Mouse (Mus musculus): ENCODE results near the gene Bmf.

Bmf gene

DNA sequence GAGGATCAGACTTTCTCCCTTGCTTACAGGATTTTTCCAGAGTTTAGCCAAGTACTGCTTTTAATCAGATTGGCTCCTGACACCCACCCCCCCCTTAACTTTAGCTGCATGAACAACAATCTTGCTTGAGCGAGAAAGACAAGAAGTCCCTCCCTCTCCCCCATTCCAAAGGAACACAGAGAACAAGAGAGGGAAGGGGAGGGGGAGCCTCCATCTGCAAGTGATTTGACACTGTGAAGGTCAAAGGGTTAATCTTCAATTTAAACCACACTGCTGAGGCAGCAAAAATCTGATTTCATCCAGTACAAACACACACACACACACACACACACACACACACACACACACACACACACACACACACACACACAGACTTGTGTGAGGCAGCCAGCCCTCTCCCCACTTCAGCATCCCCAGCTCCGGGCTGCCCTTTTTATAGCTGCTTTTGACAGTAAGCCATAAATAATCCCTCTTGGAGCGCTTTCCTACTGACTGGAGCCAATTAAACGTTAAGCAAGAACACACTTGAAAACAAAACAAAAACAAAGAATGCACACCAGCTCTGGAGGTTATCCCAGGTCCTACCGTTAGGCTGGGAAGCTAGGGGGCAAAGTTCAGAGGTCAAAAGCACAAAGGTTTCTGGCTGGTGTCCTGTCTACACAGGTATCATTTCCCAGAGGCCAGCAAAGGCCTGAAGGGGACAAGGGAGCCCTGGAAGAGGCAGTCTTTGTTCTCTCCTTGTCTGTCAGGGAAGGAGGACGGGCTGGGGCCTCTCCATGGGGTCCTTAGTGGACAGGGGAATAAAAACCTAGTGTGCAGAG, 16.4 kb downstream of the Bmf start:
- Histone ChIP-seq H3K4me1 (replicated peaks; ENCODE audit: low read depth, low read length) (peaks cover 79% of the 10 kb centered on the region), H3K9me3 (ENCODE audit: low read length) (no peaks in the 10 kb centered on the region), H3K4me3 (replicated peaks; ENCODE audit: low read length) (0 out of 2 replicates have a peak overlapping the region, but pooled peaks have one; percentile 39), H3K36me3 (ENCODE audit: insufficient read depth, low read length) (peaks cover 25% of the 10 kb centered on the region), H3K27me3 (ENCODE audit: insufficient read depth, low read length) (no peaks in the 10 kb centered on the region)
- no peak for TF ChIP-seq CTCF (conservative IDR thresholded peaks at IDR 0.05; ENCODE audit: low read length)
- no peak for TF ChIP-seq POU5F1 (IDR thresholded peaks at IDR 0.05; ENCODE audit: borderline replicate concordance, low read length)
- TF ChIP-seq NANOG (IDR thresholded peaks at IDR 0.05; ENCODE audit: borderline replicate concordance, low read length): no peak

DNA sequence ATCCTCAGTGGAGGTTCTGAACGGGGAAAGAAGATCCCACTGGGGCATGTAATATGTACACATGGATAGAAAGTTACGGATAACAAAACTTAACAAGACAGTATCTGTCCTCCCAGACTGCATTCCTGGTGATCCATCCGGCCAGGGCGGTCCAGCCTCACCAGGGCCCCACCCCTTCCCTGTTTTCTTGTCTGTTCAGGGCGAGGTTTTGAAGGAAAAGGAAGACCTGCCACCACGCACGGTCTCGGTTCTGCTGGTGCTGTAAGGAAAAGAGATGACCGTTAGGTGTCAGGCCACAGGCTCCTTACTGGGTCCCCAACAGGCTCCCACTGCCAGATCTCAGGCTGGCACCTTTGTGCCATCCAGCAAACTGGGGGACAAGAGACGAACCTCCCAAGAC, 17.1 kb downstream of the Bmf start:
- H3K4me3 ChIP-seq (replicated peaks; ENCODE audit: low read length): peak overlapping the region; percentile 39
- H3K9me3 ChIP-seq (ENCODE audit: low read length): no peaks in the 10 kb centered on the region
- peaks cover 25% of the 10 kb centered on the region for H3K36me3 ChIP-seq (ENCODE audit: insufficient read depth, low read length)
- H3K27me3 ChIP-seq (ENCODE audit: insufficient read depth, low read length): no peaks in the 10 kb centered on the region
- H3K4me1 ChIP-seq (replicated peaks; ENCODE audit: low read depth, low read length): peaks cover 75% of the 10 kb centered on the region
- TF ChIP-seq POU5F1 (IDR thresholded peaks at IDR 0.05; ENCODE audit: borderline replicate concordance, low read length) (no peak), CTCF (conservative IDR thresholded peaks at IDR 0.05; ENCODE audit: low read length) (no peak), NANOG (IDR thresholded peaks at IDR 0.05; ENCODE audit: borderline replicate concordance, low read length) (no peak)

DNA sequence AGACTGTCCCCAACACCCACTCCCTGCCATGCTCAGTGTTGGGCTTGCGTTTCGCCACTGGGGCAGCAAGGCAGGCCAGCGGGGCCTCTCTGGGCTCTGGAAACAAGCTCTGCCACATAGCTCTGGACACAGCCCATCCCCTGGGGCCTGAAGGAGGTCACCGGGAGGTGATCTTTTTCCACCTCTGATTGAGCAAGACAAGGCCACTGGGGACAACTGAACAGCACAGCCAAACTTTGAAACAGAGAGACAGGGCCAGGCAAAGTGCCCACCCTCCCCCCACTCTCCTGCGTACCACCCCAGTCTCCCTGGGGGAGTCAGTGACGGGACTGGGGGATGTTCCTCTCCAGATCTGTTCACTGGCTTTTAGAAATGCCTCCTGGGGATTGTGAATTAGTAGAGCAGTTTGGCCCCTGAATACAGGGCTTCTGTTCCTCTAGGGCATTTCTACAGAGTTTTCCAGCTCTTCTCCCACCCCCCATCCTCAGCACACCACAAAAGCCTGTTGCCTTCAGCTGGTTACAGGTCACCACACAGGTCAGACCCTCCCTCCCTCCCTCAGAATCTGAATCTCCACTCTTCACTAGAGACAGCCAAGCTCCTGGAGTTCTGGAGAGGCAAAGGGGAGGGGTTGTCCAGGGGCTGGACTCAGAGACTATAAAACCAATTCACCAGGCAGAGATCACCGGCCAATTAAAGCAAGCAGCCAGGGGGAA, 19.9 kb downstream of the Bmf start:
- no peak overlapping the region for H3K4me3 ChIP-seq (replicated peaks; ENCODE audit: low read length)
- no peaks in the 10 kb centered on the region for H3K9me3 ChIP-seq (ENCODE audit: low read length)
- no peaks in the 10 kb centered on the region for H3K27me3 ChIP-seq (ENCODE audit: insufficient read depth, low read length)
- no peak for TF ChIP-seq NANOG (IDR thresholded peaks at IDR 0.05; ENCODE audit: borderline replicate concordance, low read length)
- no peak for TF ChIP-seq POU5F1 (IDR thresholded peaks at IDR 0.05; ENCODE audit: borderline replicate concordance, low read length)
- no peak for TF ChIP-seq CTCF (conservative IDR thresholded peaks at IDR 0.05; ENCODE audit: low read length)
- peaks cover 52% of the 10 kb centered on the region for H3K4me1 ChIP-seq (replicated peaks; ENCODE audit: low read depth, low read length)
- H3K36me3 ChIP-seq (ENCODE audit: insufficient read depth, low read length): peaks cover 19% of the 10 kb centered on the region

DNA sequence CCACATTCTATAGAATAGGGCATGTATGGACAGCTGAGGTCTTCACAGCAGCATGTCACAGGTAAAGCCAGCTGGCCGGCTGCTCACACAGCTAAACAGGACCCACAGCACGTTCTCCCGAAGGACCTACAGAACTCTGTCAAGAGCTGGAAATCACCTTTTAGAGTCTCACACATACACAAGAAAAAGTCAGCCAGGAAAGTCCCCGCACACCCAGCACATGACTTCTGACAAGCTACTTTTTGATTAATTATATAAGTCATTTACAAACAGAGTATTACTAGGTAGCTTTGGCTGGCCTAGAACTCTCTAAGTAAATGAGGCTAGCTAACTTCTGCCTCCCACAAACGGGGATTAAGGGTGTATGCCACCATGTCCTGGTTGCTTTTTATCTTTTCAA, 22.9 kb downstream of the Bmf start:
- Histone ChIP-seq H3K9me3 (ENCODE audit: low read length) (no peaks in the 10 kb centered on the region), H3K27me3 (ENCODE audit: insufficient read depth, low read length) (no peaks in the 10 kb centered on the region), H3K36me3 (ENCODE audit: insufficient read depth, low read length) (peaks cover 12% of the 10 kb centered on the region), H3K4me1 (replicated peaks; ENCODE audit: low read depth, low read length) (peaks cover 22% of the 10 kb centered on the region), H3K4me3 (replicated peaks; ENCODE audit: low read length) (no peak overlapping the region)
- TF ChIP-seq POU5F1 (IDR thresholded peaks at IDR 0.05; ENCODE audit: borderline replicate concordance, low read length) (no peak), NANOG (IDR thresholded peaks at IDR 0.05; ENCODE audit: borderline replicate concordance, low read length) (no peak), CTCF (conservative IDR thresholded peaks at IDR 0.05; ENCODE audit: low read length) (no peak)

DNA sequence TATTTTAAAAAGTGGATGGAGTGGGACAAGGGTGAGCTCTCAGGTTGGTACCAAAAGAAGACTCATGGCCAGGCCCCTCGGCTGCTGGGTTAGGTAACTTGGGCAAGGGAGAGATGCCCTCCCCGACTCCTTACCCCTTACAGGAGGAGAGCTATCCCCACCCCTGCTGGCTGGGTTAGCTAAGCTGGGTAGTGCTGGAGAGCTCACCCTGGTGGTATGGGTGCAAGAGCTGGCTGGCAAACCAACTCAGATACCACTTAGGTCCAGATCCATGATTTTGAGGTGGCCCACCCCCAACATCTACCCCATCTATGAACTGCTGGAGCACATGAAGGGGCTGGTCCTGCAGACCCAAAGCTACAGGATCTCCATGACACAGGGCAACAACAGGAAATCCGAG, 24.7 kb downstream of the Bmf start:
- no peaks in the 10 kb centered on the region for H3K27me3 ChIP-seq (ENCODE audit: insufficient read depth, low read length)
- H3K36me3 ChIP-seq (ENCODE audit: insufficient read depth, low read length): no peaks in the 10 kb centered on the region
- H3K9me3 ChIP-seq (ENCODE audit: low read length): no peaks in the 10 kb centered on the region
- no peak overlapping the region for H3K4me3 ChIP-seq (replicated peaks; ENCODE audit: low read length)
- no peak for TF ChIP-seq NANOG (IDR thresholded peaks at IDR 0.05; ENCODE audit: borderline replicate concordance, low read length)
- no peak for TF ChIP-seq POU5F1 (IDR thresholded peaks at IDR 0.05; ENCODE audit: borderline replicate concordance, low read length)
- no peak for TF ChIP-seq CTCF (conservative IDR thresholded peaks at IDR 0.05; ENCODE audit: low read length)
- H3K4me1 ChIP-seq (replicated peaks; ENCODE audit: low read depth, low read length): peaks cover 18% of the 10 kb centered on the region

DNA sequence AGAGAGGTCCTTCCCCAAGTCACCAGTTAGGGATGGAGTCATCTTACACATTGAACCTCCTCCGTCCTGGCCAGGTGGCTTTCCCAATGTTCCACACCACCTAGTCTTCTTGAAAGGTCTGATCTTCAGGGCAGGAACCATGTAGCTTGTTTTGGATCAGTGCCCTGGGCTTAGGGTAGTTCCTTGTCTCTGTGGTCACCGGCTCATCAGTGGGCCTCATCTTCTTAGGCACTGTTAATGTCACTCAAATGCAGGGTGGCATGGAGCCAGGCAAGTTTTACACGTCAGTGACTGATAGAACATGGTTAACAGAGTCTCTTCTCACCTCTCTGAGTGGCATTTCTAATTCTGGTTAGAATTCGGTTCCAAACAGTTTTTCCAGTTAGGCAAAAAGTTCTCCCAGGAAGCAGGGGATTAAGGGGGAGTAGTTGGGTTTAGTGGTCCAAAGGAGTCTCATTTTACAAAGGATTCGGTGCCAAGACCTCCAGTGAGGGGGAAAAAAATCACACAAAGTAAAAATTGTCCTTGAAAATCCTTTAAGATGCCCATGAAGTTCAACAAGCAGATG, 26.2 kb downstream of the Bmf start:
- Histone ChIP-seq H3K36me3 (ENCODE audit: insufficient read depth, low read length) (no peaks in the 10 kb centered on the region), H3K4me3 (replicated peaks; ENCODE audit: low read length) (no peak overlapping the region)

DNA sequence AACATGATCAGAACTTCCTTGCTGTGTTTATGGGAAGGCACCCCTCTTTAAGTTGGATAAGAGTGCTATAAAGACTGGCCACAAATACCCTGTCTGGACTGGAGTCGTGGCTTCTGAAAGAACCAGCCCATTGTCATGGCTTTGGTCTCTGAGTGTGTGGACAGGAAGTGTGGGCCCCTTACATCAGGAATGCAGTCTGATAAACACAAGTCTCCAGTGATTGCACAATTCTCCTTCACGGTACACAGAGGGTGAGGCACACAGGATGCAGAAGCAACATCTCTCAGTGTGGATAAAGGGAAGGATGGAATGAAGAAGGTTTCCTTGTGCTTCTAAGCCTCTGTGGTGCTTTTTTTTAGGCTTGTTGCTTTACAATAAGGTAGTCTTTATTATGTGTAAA, 27.2 kb downstream of the Bmf start:
- TF ChIP-seq CTCF (conservative IDR thresholded peaks at IDR 0.05; ENCODE audit: low read length) (no peak), NANOG (IDR thresholded peaks at IDR 0.05; ENCODE audit: borderline replicate concordance, low read length) (no peak), POU5F1 (IDR thresholded peaks at IDR 0.05; ENCODE audit: borderline replicate concordance, low read length) (no peak)
- peaks cover 10% of the 10 kb centered on the region for H3K4me1 ChIP-seq (replicated peaks; ENCODE audit: low read depth, low read length)
- H3K9me3 ChIP-seq (ENCODE audit: low read length): no peaks in the 10 kb centered on the region
- H3K27me3 ChIP-seq (ENCODE audit: insufficient read depth, low read length): no peaks in the 10 kb centered on the region
- no peaks in the 10 kb centered on the region for H3K36me3 ChIP-seq (ENCODE audit: insufficient read depth, low read length)
- no peak overlapping the region for H3K4me3 ChIP-seq (replicated peaks; ENCODE audit: low read length)

More for the DNA sequence above, 26.2 kb downstream of the Bmf start:
- TF ChIP-seq POU5F1 (IDR thresholded peaks at IDR 0.05; ENCODE audit: borderline replicate concordance, low read length) (no peak), NANOG (IDR thresholded peaks at IDR 0.05; ENCODE audit: borderline replicate concordance, low read length) (no peak), CTCF (conservative IDR thresholded peaks at IDR 0.05; ENCODE audit: low read length) (no peak)
- H3K4me1 ChIP-seq (replicated peaks; ENCODE audit: low read depth, low read length): peaks cover 10% of the 10 kb centered on the region
- no peaks in the 10 kb centered on the region for H3K27me3 ChIP-seq (ENCODE audit: insufficient read depth, low read length)
- no peaks in the 10 kb centered on the region for H3K9me3 ChIP-seq (ENCODE audit: low read length)

Data from E14TG2a.4 (cell line).